Mouse (Mus musculus) embryonic facial prominence, embryonic 10.5 days (tissue): ENCODE results near the gene Ctbp1. TPM values are rescaled to one million over a fixed set of nuclear protein-coding genes. Genes with fewer than 3 reads are reported as not detected.

Experiments
- DNase-seq: peaks from one replicate; pipeline ENCODE4 v3.0.0-alpha.2; 2017; ENCODE audit warnings: low spot score
- H3K27ac ChIP-seq: fragments of 300-500 bp; sonication (generic); replicated peaks from 2 replicates; pipeline ENCODE4 v1.5.1; 2016; ENCODE audit warnings: mild to moderate bottlenecking
- H3K27me3 ChIP-seq: fragments of 300-500 bp; sonication (generic); replicated peaks from 2 replicates; pipeline ENCODE4 v1.6.1; 2016; ENCODE audit warnings: low read depth, mild to moderate bottlenecking; ENCODE audit not compliant: poor library complexity, severe bottlenecking
- H3K36me3 ChIP-seq: fragments of 300-500 bp; sonication (generic); replicated peaks from 2 replicates; pipeline ENCODE4 v1.6.1; 2016; ENCODE audit warnings: mild to moderate bottlenecking, moderate library complexity
- H3K4me1 ChIP-seq: fragments of 300-500 bp; sonication (generic); 2 replicates; pipeline ENCODE4 v1.6.1; 2016
- H3K4me3 ChIP-seq: fragments of 300-500 bp; sonication (generic); 2 replicates; pipeline ENCODE4 v1.5.1; 2016; ENCODE audit warnings: mild to moderate bottlenecking, moderate library complexity
- H3K9me3 ChIP-seq: fragments of 300-500 bp; sonication (generic); 2 replicates; pipeline ENCODE4 v1.6.1; 2016; ENCODE audit warnings: mild to moderate bottlenecking
- WGBS: fragments of 180-500 bp; shearing (Covaris S2); methylation state at CpG from one replicate; pipeline ENCODE4 v1.1.7; 2016; 5-methylcytosine and 5-hydroxymethylcytosine counted together
- polyA plus RNA-seq: library from polyadenylated mRNA; unstranded; fragments of >200 nt; fragmentation: Nextera tagmentation; extraction: Ambion mirVana; gene quantifications from 2 replicates; pipeline ENCODE4 v1.2.1, GENCODE M21; 2016

Ctbp1 gene
- polyA plus RNA-seq, result 419 and 420 TPM in 2 replicates

GRCm38 (mm10) chr5:33274953-33275454, at the start of gene Ctbp1:
TSS of gene Ctbp1 (minus strand) at chr5:33274994.
- Histone ChIP-seq H3K9me3 (no peaks in the 10 kb centered on the region), H3K4me3 (peak within 1 kb of the TSS; percentile 92), H3K27ac (peak within 1 kb of the TSS; percentile 98), H3K4me1 (peaks cover 37% of the 10 kb centered on the region), H3K36me3 (peaks cover 28% of the 10 kb centered on the region), H3K27me3 (peaks cover 6% of the 10 kb centered on the region; the same call in 1 of the 2 replicates)
- peak; percentile 97 for DNase-seq
- WGBS, result under 1% methylated on average over 57 of the region's 57 CpGs

- H3K9me3 ChIP-seq, result 0 out of 2 replicates have a peak, but pooled peaks cover 3% of the 10 kb centered on the region
- H3K27me3 ChIP-seq, result no peaks in the 10 kb centered on the region
- no peaks in the 10 kb centered on the region for H3K36me3 ChIP-seq
- H3K27ac ChIP-seq, result no peak overlapping the region
- no peak for DNase-seq
- H3K4me3 ChIP-seq, result no peak overlapping the region
- WGBS, result 41% methylated on average over 2 of the region's 2 CpGs
- no peaks in the 10 kb centered on the region for H3K4me1 ChIP-seq
Measured at GRCm38 (mm10) chr5:33324491-33324890, 49.7 kb upstream of the Ctbp1 start.

GRCm38 (mm10) chr5:33312192-33312591, 37.4 kb upstream of the Ctbp1 start:
- Histone ChIP-seq H3K4me3 (no peak overlapping the region), H3K36me3 (no peaks in the 10 kb centered on the region), H3K9me3 (no peaks in the 10 kb centered on the region), H3K27ac (no peak overlapping the region), H3K27me3 (no peaks in the 10 kb centered on the region), H3K4me1 (no peaks in the 10 kb centered on the region)
- 84% methylated on average over 7 of the region's 7 CpGs for WGBS
- no peak for DNase-seq

- WGBS, result 71% methylated on average over 3 of the region's 3 CpGs
Measured at GRCm38 (mm10) chr5:33310704-33311462, 36.1 kb upstream of the Ctbp1 start.

GRCm38 (mm10) chr5:33301801-33302200, 27.0 kb upstream of the Ctbp1 start:
- no peak for DNase-seq
- Histone ChIP-seq H3K36me3 (no peaks in the 10 kb centered on the region), H3K4me3 (no peak overlapping the region), H3K27ac (no peak overlapping the region), H3K9me3 (no peaks in the 10 kb centered on the region), H3K4me1 (no peaks in the 10 kb centered on the region), H3K27me3 (no peaks in the 10 kb centered on the region)
- 84% methylated on average over 2 of the region's 2 CpGs for WGBS

More at GRCm38 (mm10) chr5:33310704-33311462, 36.1 kb upstream of the Ctbp1 start:
- DNase-seq, result no peak
- Histone ChIP-seq H3K27me3 (no peaks in the 10 kb centered on the region), H3K27ac (no peak overlapping the region), H3K36me3 (no peaks in the 10 kb centered on the region), H3K4me3 (no peak overlapping the region), H3K4me1 (no peaks in the 10 kb centered on the region), H3K9me3 (no peaks in the 10 kb centered on the region)

- DNase-seq, result no peak
- WGBS, result 68% methylated on average over 6 of the region's 6 CpGs
- Histone ChIP-seq H3K27ac (no peak overlapping the region), H3K27me3 (0 out of 2 replicates have a peak, but pooled peaks cover 4% of the 10 kb centered on the region), H3K36me3 (no peaks in the 10 kb centered on the region), H3K4me3 (no peak overlapping the region), H3K4me1 (0 out of 2 replicates have a peak, but pooled peaks cover 3% of the 10 kb centered on the region), H3K9me3 (no peaks in the 10 kb centered on the region)
Measured at GRCm38 (mm10) chr5:33297164-33297563, 22.4 kb upstream of the Ctbp1 start.

GRCm38 (mm10) chr5:33293796-33294430, 19.1 kb upstream of the Ctbp1 start:
- Histone ChIP-seq H3K4me3 (no peak overlapping the region), H3K36me3 (no peaks in the 10 kb centered on the region), H3K27me3 (0 out of 2 replicates have a peak, but pooled peaks cover 8% of the 10 kb centered on the region), H3K9me3 (no peaks in the 10 kb centered on the region), H3K27ac (no peak overlapping the region), H3K4me1 (0 out of 2 replicates have a peak, but pooled peaks cover 11% of the 10 kb centered on the region)
- WGBS, result 76% methylated on average over 16 of the region's 16 CpGs
- no peak for DNase-seq

- no peaks in the 10 kb centered on the region for H3K36me3 ChIP-seq
- DNase-seq, result no peak
- H3K27me3 ChIP-seq, result no peaks in the 10 kb centered on the region
- H3K4me3 ChIP-seq, result no peak overlapping the region
- no peak overlapping the region for H3K27ac ChIP-seq
- 75% methylated on average over 7 of the region's 7 CpGs for WGBS
- H3K4me1 ChIP-seq, result 0 out of 2 replicates have a peak, but pooled peaks cover 11% of the 10 kb centered on the region
- no peaks in the 10 kb centered on the region for H3K9me3 ChIP-seq
Measured at GRCm38 (mm10) chr5:33283951-33284350, 9.2 kb upstream of the Ctbp1 start.

GRCm38 (mm10) chr5:33281428-33281827, 6.6 kb upstream of the Ctbp1 start:
- no peaks in the 10 kb centered on the region for H3K36me3 ChIP-seq
- H3K9me3 ChIP-seq, result no peaks in the 10 kb centered on the region
- WGBS, result 84% methylated on average over 1 of the region's 1 CpGs
- no peak for DNase-seq
- H3K27me3 ChIP-seq, result peaks cover 5% of the 10 kb centered on the region; the same call in 1 of the 2 replicates
- H3K4me1 ChIP-seq, result 0 out of 2 replicates have a peak, but pooled peaks cover 11% of the 10 kb centered on the region
- H3K27ac ChIP-seq, result no peak overlapping the region
- H3K4me3 ChIP-seq, result no peak overlapping the region

GRCm38 (mm10) chr5:33278950-33279349, 4.2 kb upstream of the Ctbp1 start:
- Histone ChIP-seq H3K36me3 (no peaks in the 10 kb centered on the region), H3K27me3 (peaks cover 6% of the 10 kb centered on the region; the same call in 1 of the 2 replicates), H3K27ac (no peak overlapping the region), H3K4me1 (peaks cover 9% of the 10 kb centered on the region), H3K9me3 (no peaks in the 10 kb centered on the region), H3K4me3 (no peak overlapping the region)
- peak; percentile 16 for DNase-seq
- 57% methylated on average over 5 of the region's 5 CpGs for WGBS

GRCm38 (mm10) chr5:33277286-33277685, 2.5 kb upstream of the Ctbp1 start:
- H3K4me3 ChIP-seq, result no peak overlapping the region
- WGBS, result 81% methylated on average over 2 of the region's 2 CpGs
- DNase-seq, result no peak

GRCm38 (mm10) chr5:33275754-33276153, 960 bp upstream of the Ctbp1 start:
- Histone ChIP-seq H3K36me3 (peaks cover 24% of the 10 kb centered on the region), H3K4me1 (peaks cover 35% of the 10 kb centered on the region), H3K9me3 (no peaks in the 10 kb centered on the region), H3K4me3 (no peak overlapping the region), H3K27ac (no peak overlapping the region), H3K27me3 (peaks cover 6% of the 10 kb centered on the region; the same call in 1 of the 2 replicates)
- no peak for DNase-seq
- 30% methylated on average over 1 of the region's 1 CpGs for WGBS

More at GRCm38 (mm10) chr5:33277286-33277685, 2.5 kb upstream of the Ctbp1 start:
- Histone ChIP-seq H3K27me3 (peaks cover 6% of the 10 kb centered on the region; the same call in 1 of the 2 replicates), H3K9me3 (no peaks in the 10 kb centered on the region), H3K27ac (no peak overlapping the region), H3K36me3 (peaks cover 14% of the 10 kb centered on the region), H3K4me1 (peaks cover 19% of the 10 kb centered on the region)
